Mouse (Mus musculus): Measurements from ENCODE around the gene Wfikkn2.
A peak's percentile ranks its signal among the peaks of the same experiment; 100 is the strongest.
"Not testable (repeated sequence)": the region's sequence is repeated elsewhere in the genome, so short reads cannot be mapped to it uniquely, and the experiment has no call there.

The Wfikkn2 gene

GRCm38 (mm10) chr11:94269906-94270305 is 24.1 kb upstream of the Wfikkn2 start:
- H3K4me1 ChIP-seq (replicated peaks; ENCODE audit: low read depth, low read length): peaks cover 33% of the 10 kb centered on the region
- H3K27me3 ChIP-seq (ENCODE audit: insufficient read depth, low read length): no peaks in the 10 kb centered on the region
- no peak overlapping the region for H3K4me3 ChIP-seq (replicated peaks; ENCODE audit: low read length)
- H3K36me3 ChIP-seq (ENCODE audit: insufficient read depth, low read length): no peaks in the 10 kb centered on the region
- TF ChIP-seq POU5F1 (IDR thresholded peaks at IDR 0.05; ENCODE audit: borderline replicate concordance, low read length) (no peak), NANOG (IDR thresholded peaks at IDR 0.05; ENCODE audit: borderline replicate concordance, low read length) (no peak), CTCF (conservative IDR thresholded peaks at IDR 0.05; ENCODE audit: low read length) (no peak)
- H3K9me3 ChIP-seq (ENCODE audit: low read length): peaks cover 13% of the 10 kb centered on the region

- H3K4me1 ChIP-seq (replicated peaks; ENCODE audit: low read depth, low read length): peaks cover 35% of the 10 kb centered on the region
- TF ChIP-seq CTCF (conservative IDR thresholded peaks at IDR 0.05; ENCODE audit: low read length): no peak
- no peaks in the 10 kb centered on the region for H3K27me3 ChIP-seq (ENCODE audit: insufficient read depth, low read length)
- H3K4me3 ChIP-seq (replicated peaks; ENCODE audit: low read length): no peak overlapping the region
- H3K9me3 ChIP-seq (ENCODE audit: low read length): peaks cover 9% of the 10 kb centered on the region
- no peaks in the 10 kb centered on the region for H3K36me3 ChIP-seq (ENCODE audit: insufficient read depth, low read length)
These were observed 23.0 kb upstream of the Wfikkn2 start for GRCm38 (mm10) chr11:94268761-94269160.

GRCm38 (mm10) chr11:94266155-94266554 is 20.4 kb upstream of the Wfikkn2 start:
- H3K4me3 ChIP-seq (replicated peaks; ENCODE audit: low read length); H3K9me3 ChIP-seq (ENCODE audit: low read length); H3K27me3 ChIP-seq (ENCODE audit: insufficient read depth, low read length); H3K36me3 ChIP-seq (ENCODE audit: insufficient read depth, low read length): not testable (repeated sequence)
- H3K4me1 ChIP-seq (replicated peaks; ENCODE audit: low read depth, low read length): peaks cover 39% of the 10 kb centered on the region

GRCm38 (mm10) chr11:94265134-94265785 is 19.5 kb upstream of the Wfikkn2 start:
- peak overlapping the region; percentile 48; the same call in 1 of the 2 replicates for H3K4me3 ChIP-seq (replicated peaks; ENCODE audit: low read length)
- TF ChIP-seq NANOG (IDR thresholded peaks at IDR 0.05; ENCODE audit: borderline replicate concordance, low read length): no peak
- TF ChIP-seq CTCF (conservative IDR thresholded peaks at IDR 0.05; ENCODE audit: low read length): no peak
- no peak for TF ChIP-seq POU5F1 (IDR thresholded peaks at IDR 0.05; ENCODE audit: borderline replicate concordance, low read length)
- H3K27me3 ChIP-seq (ENCODE audit: insufficient read depth, low read length): no peaks in the 10 kb centered on the region
- no peaks in the 10 kb centered on the region for H3K36me3 ChIP-seq (ENCODE audit: insufficient read depth, low read length)
- H3K9me3 ChIP-seq (ENCODE audit: low read length): no peaks in the 10 kb centered on the region
- H3K4me1 ChIP-seq (replicated peaks; ENCODE audit: low read depth, low read length): peaks cover 39% of the 10 kb centered on the region

GRCm38 (mm10) chr11:94261585-94262370 is 16.0 kb upstream of the Wfikkn2 start:
- Histone ChIP-seq H3K4me1 (replicated peaks; ENCODE audit: low read depth, low read length) (peaks cover 28% of the 10 kb centered on the region), H3K36me3 (ENCODE audit: insufficient read depth, low read length) (no peaks in the 10 kb centered on the region), H3K27me3 (ENCODE audit: insufficient read depth, low read length) (peaks cover 4% of the 10 kb centered on the region), H3K9me3 (ENCODE audit: low read length) (peaks cover 5% of the 10 kb centered on the region), H3K4me3 (replicated peaks; ENCODE audit: low read length) (no peak overlapping the region)
- TF ChIP-seq NANOG (IDR thresholded peaks at IDR 0.05; ENCODE audit: borderline replicate concordance, low read length) (no peak), CTCF (conservative IDR thresholded peaks at IDR 0.05; ENCODE audit: low read length) (no peak), POU5F1 (IDR thresholded peaks at IDR 0.05; ENCODE audit: borderline replicate concordance, low read length) (no peak)

- TF ChIP-seq POU5F1 (IDR thresholded peaks at IDR 0.05; ENCODE audit: borderline replicate concordance, low read length): no peak
- no peak for TF ChIP-seq NANOG (IDR thresholded peaks at IDR 0.05; ENCODE audit: borderline replicate concordance, low read length)
- no peak for TF ChIP-seq CTCF (conservative IDR thresholded peaks at IDR 0.05; ENCODE audit: low read length)
- Histone ChIP-seq H3K27me3 (ENCODE audit: insufficient read depth, low read length) (peaks cover 4% of the 10 kb centered on the region), H3K36me3 (ENCODE audit: insufficient read depth, low read length) (no peaks in the 10 kb centered on the region), H3K4me1 (replicated peaks; ENCODE audit: low read depth, low read length) (peaks cover 17% of the 10 kb centered on the region), H3K4me3 (replicated peaks; ENCODE audit: low read length) (no peak overlapping the region), H3K9me3 (ENCODE audit: low read length) (peaks cover 8% of the 10 kb centered on the region)
These were observed 14.0 kb upstream of the Wfikkn2 start for GRCm38 (mm10) chr11:94259814-94260213.

- Histone ChIP-seq H3K36me3 (ENCODE audit: insufficient read depth, low read length) (no peaks in the 10 kb centered on the region), H3K27me3 (ENCODE audit: insufficient read depth, low read length) (peaks cover 11% of the 10 kb centered on the region), H3K4me1 (replicated peaks; ENCODE audit: low read depth, low read length) (peaks cover 11% of the 10 kb centered on the region), H3K4me3 (replicated peaks; ENCODE audit: low read length) (no peak overlapping the region), H3K9me3 (ENCODE audit: low read length) (peaks cover 8% of the 10 kb centered on the region)
- no peak for TF ChIP-seq CTCF (conservative IDR thresholded peaks at IDR 0.05; ENCODE audit: low read length)
- TF ChIP-seq NANOG (IDR thresholded peaks at IDR 0.05; ENCODE audit: borderline replicate concordance, low read length): no peak
- TF ChIP-seq POU5F1 (IDR thresholded peaks at IDR 0.05; ENCODE audit: borderline replicate concordance, low read length): no peak
These were observed 12.2 kb upstream of the Wfikkn2 start for GRCm38 (mm10) chr11:94257987-94258386.

GRCm38 (mm10) chr11:94255733-94256132 is 9.9 kb upstream of the Wfikkn2 start:
- no peak overlapping the region for H3K4me3 ChIP-seq (replicated peaks; ENCODE audit: low read length)
- no peak for TF ChIP-seq POU5F1 (IDR thresholded peaks at IDR 0.05; ENCODE audit: borderline replicate concordance, low read length)
- H3K4me1 ChIP-seq (replicated peaks; ENCODE audit: low read depth, low read length): peaks cover 11% of the 10 kb centered on the region; the same call in 1 of the 2 replicates
- H3K9me3 ChIP-seq (ENCODE audit: low read length): peaks cover 8% of the 10 kb centered on the region
- peaks cover 18% of the 10 kb centered on the region for H3K27me3 ChIP-seq (ENCODE audit: insufficient read depth, low read length)
- H3K36me3 ChIP-seq (ENCODE audit: insufficient read depth, low read length): no peaks in the 10 kb centered on the region

GRCm38 (mm10) chr11:94253691-94254090 is 7.9 kb upstream of the Wfikkn2 start:
- TF ChIP-seq CTCF (conservative IDR thresholded peaks at IDR 0.05; ENCODE audit: low read length): no peak
- TF ChIP-seq NANOG (IDR thresholded peaks at IDR 0.05; ENCODE audit: borderline replicate concordance, low read length): no peak
- TF ChIP-seq POU5F1 (IDR thresholded peaks at IDR 0.05; ENCODE audit: borderline replicate concordance, low read length): no peak
- peaks cover 18% of the 10 kb centered on the region for H3K27me3 ChIP-seq (ENCODE audit: insufficient read depth, low read length)
- H3K4me3 ChIP-seq (replicated peaks; ENCODE audit: low read length): no peak overlapping the region
- no peaks in the 10 kb centered on the region for H3K36me3 ChIP-seq (ENCODE audit: insufficient read depth, low read length)
- peaks cover 8% of the 10 kb centered on the region for H3K9me3 ChIP-seq (ENCODE audit: low read length)
- H3K4me1 ChIP-seq (replicated peaks; ENCODE audit: low read depth, low read length): 0 out of 2 replicates have a peak, but pooled peaks cover 8% of the 10 kb centered on the region

Measured in E14TG2a.4 (cell line).